Mouse (Mus musculus) brain, adult 2 months (tissue): ENCODE data around the gene Olfr867.

Experiments
- DNase-seq: peaks from one replicate; pipeline ENCODE4 v3.0.0; 2011; ENCODE audit warnings: low read depth, low spot score

The Olfr867 gene

GRCm38 (mm10) chr9:20057462-20057861, at the start of gene Olfr867:
Gene Olfr867 (minus strand): TSS chr9:20057562.
- DNase-seq = no peak

GRCm38 (mm10) chr9:20098326-20098725, 41.0 kb upstream of the Olfr867 start, which contains the start of gene Olfr868:
Gene Olfr868 (plus strand): TSS chr9:20098626.
- no peak for DNase-seq

GRCm38 (mm10) chr9:20073523-20074177, 16.3 kb upstream of the Olfr867 start:
- DNase-seq = peak; percentile 6

GRCm38 (mm10) chr9:20071291-20071690, 13.9 kb upstream of the Olfr867 start:
- DNase-seq = no peak

- no peak for DNase-seq
These were observed 12.9 kb upstream of the Olfr867 start for GRCm38 (mm10) chr9:20070236-20070635.

- no peak for DNase-seq
These were observed 9.4 kb downstream of the Olfr867 start for GRCm38 (mm10) chr9:20047964-20048363.

- no peak for DNase-seq
These were observed 29.4 kb downstream of the Olfr867 start, which contains the start of gene Olfr866 for GRCm38 (mm10) chr9:20027935-20028334. Gene Olfr866 (minus strand): TSS chr9:20028035.
